8 mouse cellular contexts compared by ENCODE assay signal in the genomic region with DNA sequence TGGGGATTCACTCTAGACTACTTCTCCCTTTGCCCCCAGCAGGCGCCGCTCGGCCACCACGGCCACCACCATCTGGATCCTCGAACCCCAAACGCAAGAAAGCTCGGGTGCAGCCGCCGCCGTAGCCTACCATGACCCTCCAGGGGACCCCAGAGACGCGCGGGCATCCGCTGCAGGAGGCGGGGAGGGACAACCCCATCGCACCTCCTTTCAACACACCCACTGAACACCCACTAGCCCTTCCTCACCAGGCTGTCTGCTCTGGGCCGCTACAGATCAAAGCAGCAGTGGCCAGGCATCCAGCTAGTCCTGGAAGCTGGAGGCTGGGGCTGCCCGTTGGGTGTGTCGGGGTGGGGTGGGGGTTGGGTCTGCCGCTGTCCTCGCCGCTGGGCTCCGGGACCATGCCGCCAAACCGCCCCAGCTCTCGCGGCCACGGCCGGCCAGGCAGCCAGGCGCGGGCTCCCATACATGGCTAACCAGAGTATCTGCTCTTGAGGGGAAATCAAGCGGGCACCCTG. TPM values are rescaled to one million over a fixed set of nuclear protein-coding genes. Genes with fewer than 3 reads are reported as not detected.
DNase-seq lines count a peak whose midpoint lies in the region; ATAC-seq and TF ChIP-seq lines count a peak whose summit lies in the region.

No protein-coding gene starts in this region.

- H3K9ac ChIP-seq in liver, embryonic 16.5 days (ENCODE audit: low read depth, low read length): no peak overlapping the region

- peak overlapping the region; percentile 12; the same call in 1 of the 2 replicates for H3K4me3 ChIP-seq in kidney, adult 2 months (ENCODE audit: insufficient read depth, low read depth, low read length)
- peak overlapping the region; percentile 80 for H3K4me3 ChIP-seq in hindbrain, embryonic 10.5 days
- H3K4me3 ChIP-seq in liver, embryonic 16.5 days (ENCODE audit: low read depth, low read length): peak overlapping the region; percentile 45

- no peaks in the 10 kb centered on the region for H3K9me3 ChIP-seq in hindbrain, embryonic 10.5 days
- H3K9me3 ChIP-seq in liver, embryonic 16.5 days (replicated peaks; ENCODE audit: control insufficient read depth, low read length): no peaks in the 10 kb centered on the region

- DNase-seq in kidney, adult 2 months: no peak
- DNase-seq in kidney, postnatal 36 days: no peak
- peak; percentile 48 for DNase-seq in embryo, embryonic 10.5 days (ENCODE audit: low spot score)
- peak; percentile 62 for DNase-seq in hindbrain, embryonic 10.5 days (ENCODE audit: low spot score)
- no peak for DNase-seq in urinary bladder, postnatal 36 days (ENCODE audit: low spot score in 2 of 2)
- no peak for DNase-seq in cerebellum, postnatal 14 days

- no peak overlapping the region for H3K27ac ChIP-seq in kidney, adult 2 months (ENCODE audit: insufficient read depth, low read depth, low read length)
- peak overlapping the region; percentile 93 for H3K27ac ChIP-seq in hindbrain, embryonic 10.5 days
- H3K27ac ChIP-seq in liver, embryonic 16.5 days (ENCODE audit: low read length): no peak overlapping the region

- H3K36me3 ChIP-seq in kidney, adult 2 months (ENCODE audit: control insufficient read depth, insufficient read depth, low read length): no peaks in the 10 kb centered on the region
- H3K36me3 ChIP-seq in hindbrain, embryonic 10.5 days: no peaks in the 10 kb centered on the region
- H3K36me3 ChIP-seq in liver, embryonic 16.5 days (ENCODE audit: control insufficient read depth, insufficient read depth): no peaks in the 10 kb centered on the region

- no peak for ATAC-seq in liver, embryonic 16.5 days (ENCODE audit: low read depth)
- no peak for ATAC-seq in CD4-positive, CD25-positive, alpha-beta regulatory T cell, adult 4 months

- WGBS in kidney, adult 2 months: 3% methylated on average over 32 of the region's 32 CpGs
- under 1% methylated on average over 32 of the region's 32 CpGs for WGBS in hindbrain, embryonic 10.5 days
- WGBS in liver, embryonic 16.5 days (ENCODE audit: insufficient replicate concordance): 1% methylated on average over 32 of the region's 32 CpGs

- peaks cover 3% of the 10 kb centered on the region for H3K27me3 ChIP-seq in kidney, adult 2 months (replicated peaks; ENCODE audit: control insufficient read depth, insufficient read depth, low read length)
- H3K27me3 ChIP-seq in hindbrain, embryonic 10.5 days (ENCODE audit: insufficient read depth, poor library complexity, severe bottlenecking): peaks cover 79% of the 10 kb centered on the region
- peaks cover 49% of the 10 kb centered on the region for H3K27me3 ChIP-seq in liver, embryonic 16.5 days (ENCODE audit: control insufficient read depth, insufficient read depth, low read depth, low read length)

- peak overlapping the region; percentile 66 for H3K4me2 ChIP-seq in liver, embryonic 16.5 days (ENCODE audit: low read depth, low read length)

- no peak for TF ChIP-seq CTCF in kidney, adult 2 months (conservative IDR thresholded peaks at IDR 0.05; ENCODE audit: insufficient read depth, insufficient read length, low read depth, low read length)

- no peak for TF ChIP-seq POLR2A in kidney, adult 2 months (IDR thresholded peaks at IDR 0.05; ENCODE audit: low read depth, low read length)

- no peaks in the 10 kb centered on the region for H3K4me1 ChIP-seq in kidney, adult 2 months (ENCODE audit: control insufficient read depth, insufficient read depth, low read length)
- peaks cover 86% of the 10 kb centered on the region for H3K4me1 ChIP-seq in hindbrain, embryonic 10.5 days (replicated peaks)
- no peaks in the 10 kb centered on the region for H3K4me1 ChIP-seq in liver, embryonic 16.5 days (ENCODE audit: control insufficient read depth, low read depth, low read length)

RNA-seq across cellular contexts. Expression of a gene that starts 1.9 kb away (rescaled TPM):
- polyA plus RNA-seq in kidney, adult 2 months (2012; rRNA removed): 0.46 and 0.63 TPM in 2 replicates
- 3.2 and 4.3 TPM in 2 replicates for polyA plus RNA-seq in hindbrain, embryonic 10.5 days (2016; fragmentation: Nextera tagmentation; extraction: Ambion mirVana)
- polyA plus RNA-seq in liver, embryonic 16.5 days (2015; fragmentation: Nextera tagmentation; extraction: Ambion mirVana): 0.08 and 0.35 TPM in 2 replicates
- under 1 TPM in 1 of 2 experiments, not detected in 1; 0.13 TPM for polyA plus RNA-seq in CD4-positive, CD25-positive, alpha-beta regulatory T cell, adult 4 months (2017; shearing (Covaris generic))

Comparison
In these comparisons a context has a peak if more than half of its experiments do, and no peak if none do; other contexts are left out.
1. DNase-seq: peak in embryo, embryonic 10.5 days (single experiment) and hindbrain, embryonic 10.5 days (single experiment); none in kidney, adult 2 months (single experiment), kidney, postnatal 36 days (0 of 2), urinary bladder, postnatal 36 days (0 of 2) and cerebellum, postnatal 14 days (0 of 2).
2. H3K4me3 ChIP-seq: peak in every context shown above with its lines; median percentile 80 in hindbrain, embryonic 10.5 days; 45 in liver, embryonic 16.5 days; 12 in kidney, adult 2 months.